Mouse (Mus musculus) heart, embryonic 16.5 days (tissue): ENCODE measurements at regions not wholly inside any gene's neighbourhood (a gene's known extent, or its start where the extent isn't known, plus 50 kb on each side); places are given as distances from the start of the nearest gene placed in this dataset.

Experiments
- ATAC-seq: fragments of 200-750 bp; cut with Nextera tagmentation; replicated peaks from 2 replicates; pipeline ENCODE4 v1.8.0; 2017; ENCODE audit warnings: moderate number of reproducible peaks; ENCODE audit not compliant: insufficient read depth, low FRiP score; ENCODE audit errors: extremely low read depth
- H3K27ac ChIP-seq: fragments of 300-500 bp; sonication (generic); 2 replicates; pipeline ENCODE4 v1.5.1; 2014; ENCODE audit warnings: mild to moderate bottlenecking, low read length, control low read depth, moderate library complexity
- H3K27me3 ChIP-seq: fragments of 300-500 bp; sonication (generic); 2 replicates; pipeline ENCODE4 v1.6.1; 2014; ENCODE audit warnings: low read length, mixed read lengths; ENCODE audit not compliant: control insufficient read depth, insufficient read depth
- H3K36me3 ChIP-seq: fragments of 300-500 bp; sonication (generic); 2 replicates; pipeline ENCODE4 v1.6.1; 2014; ENCODE audit not compliant: control insufficient read depth, insufficient read depth
- H3K4me1 ChIP-seq: fragments of 300-500 bp; sonication (generic); 2 replicates; pipeline ENCODE4 v1.6.1; 2014; ENCODE audit warnings: low read length, mixed read lengths; ENCODE audit not compliant: control insufficient read depth, insufficient read depth
- H3K4me2 ChIP-seq: fragments of 300-500 bp; sonication (generic); 2 replicates; pipeline ENCODE4 v1.6.1; 2014; ENCODE audit warnings: low read depth, mild to moderate bottlenecking, control low read depth, low read length
- H3K4me3 ChIP-seq: fragments of 300-500 bp; sonication (generic); 2 replicates; pipeline ENCODE4 v1.5.1; 2014; ENCODE audit warnings: mild to moderate bottlenecking, control low read depth, low read length
- H3K9ac ChIP-seq: fragments of 300-500 bp; sonication (generic); 2 replicates; pipeline ENCODE4 v1.6.1; 2014; ENCODE audit warnings: low read length, control low read depth
- H3K9me3 ChIP-seq: fragments of 300-500 bp; sonication (generic); replicated peaks from 2 replicates; pipeline ENCODE4 v1.6.1; 2016; ENCODE audit warnings: low read length; ENCODE audit not compliant: control insufficient read depth
- WGBS: fragments of 180-500 bp; shearing (Covaris S2); extraction: QIAGEN DNeasy Blood & Tissue Kit; methylation state at CpG from one replicate; pipeline ENCODE4 v1.1.7; 2014; 5-methylcytosine and 5-hydroxymethylcytosine counted together

DNA sequence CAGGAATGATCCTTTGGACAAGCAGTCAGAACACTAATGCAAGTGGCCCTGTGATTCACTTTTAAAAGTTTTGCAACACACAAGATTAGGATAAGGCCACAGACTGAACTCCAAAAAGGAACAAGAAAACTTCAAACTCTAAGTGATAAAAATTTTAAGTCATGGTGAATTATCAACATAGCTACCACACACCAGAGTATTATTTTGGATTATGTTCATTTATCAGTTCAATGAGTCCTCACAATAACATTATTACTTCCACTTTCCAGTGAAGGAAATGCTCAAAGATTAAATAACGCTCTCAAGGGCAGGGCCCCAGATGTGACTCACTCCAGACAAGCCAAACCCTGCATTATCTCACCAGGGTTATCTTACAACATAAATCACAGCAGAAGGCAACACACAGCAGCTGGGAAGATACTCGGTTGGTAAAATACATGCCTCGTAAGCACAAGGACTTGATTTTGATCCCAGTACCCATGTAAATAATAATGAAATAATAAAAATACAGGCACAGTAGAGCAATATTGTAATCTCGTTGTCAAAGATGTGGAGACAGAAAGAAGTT lies 158.8 kb upstream of the Gorab start:
- no peaks in the 10 kb centered on the region for H3K9me3 ChIP-seq
- no peaks in the 10 kb centered on the region for H3K27me3 ChIP-seq
- no peak overlapping the region for H3K9ac ChIP-seq
- no peak overlapping the region for H3K4me3 ChIP-seq
- 24% methylated on average over 4 of the region's 4 CpGs for WGBS
- ATAC-seq: no peak
- H3K4me1 ChIP-seq: no peaks in the 10 kb centered on the region
- no peaks in the 10 kb centered on the region for H3K36me3 ChIP-seq
- no peak overlapping the region for H3K4me2 ChIP-seq
- H3K27ac ChIP-seq: no peak overlapping the region

DNA sequence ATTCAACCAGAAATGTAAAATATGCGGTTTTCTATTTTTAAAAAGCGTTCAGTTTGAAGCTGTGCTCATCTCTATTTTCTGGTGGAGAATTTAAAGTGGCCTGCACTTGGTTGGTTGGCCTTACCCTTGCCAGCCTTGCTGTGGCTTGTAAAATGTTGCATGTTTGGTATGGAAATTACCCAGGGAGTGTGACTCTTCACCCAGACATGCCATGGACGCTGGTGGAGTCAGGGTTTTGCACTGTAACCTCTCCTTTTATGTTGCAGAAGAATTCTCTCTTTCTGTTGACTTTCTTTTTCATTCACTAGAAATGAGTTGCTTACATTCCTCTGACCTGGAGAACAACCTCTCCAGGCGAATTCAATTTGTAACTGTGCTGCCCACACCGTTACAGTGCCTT lies 157.5 kb upstream of the Gorab start:
- Histone ChIP-seq H3K4me3 (no peak overlapping the region), H3K9me3 (no peaks in the 10 kb centered on the region), H3K36me3 (no peaks in the 10 kb centered on the region), H3K27ac (no peak overlapping the region), H3K4me1 (no peaks in the 10 kb centered on the region), H3K4me2 (no peak overlapping the region), H3K27me3 (no peaks in the 10 kb centered on the region), H3K9ac (no peak overlapping the region)
- 65% methylated on average over 5 of the region's 5 CpGs for WGBS
- ATAC-seq: no peak

DNA sequence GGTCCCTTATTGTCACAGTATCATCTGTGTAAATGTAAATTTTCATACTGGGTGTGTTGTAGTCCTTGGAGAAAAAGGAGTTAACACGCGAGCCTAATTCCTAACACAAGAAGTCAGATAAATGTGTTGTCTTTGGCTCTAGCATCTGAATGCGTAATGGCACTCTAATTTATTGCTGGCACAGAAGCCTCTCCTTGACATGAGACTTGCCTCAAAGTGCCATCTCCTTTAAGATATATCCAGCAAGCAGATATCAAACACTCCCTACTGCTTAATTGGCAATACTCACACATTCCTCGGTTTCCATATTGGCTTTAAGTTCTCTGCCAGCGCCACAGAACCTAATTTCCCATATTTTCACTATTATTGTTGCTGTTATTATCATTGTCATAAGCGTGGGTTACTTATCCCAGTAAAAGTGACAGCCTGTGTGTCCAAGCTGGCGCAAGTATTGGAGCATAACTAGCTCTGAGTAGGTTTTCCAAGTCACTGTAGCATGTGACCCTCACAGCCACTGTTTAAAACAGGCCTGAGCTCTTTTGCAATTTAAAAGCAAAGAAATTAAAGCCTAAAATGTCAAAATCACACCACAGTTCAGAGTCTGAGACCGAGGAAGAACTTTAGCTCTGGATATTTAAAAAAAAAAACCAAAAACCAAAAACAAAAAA lies 156.9 kb upstream of the Gorab start:
- no peaks in the 10 kb centered on the region for H3K27me3 ChIP-seq
- no peak overlapping the region for H3K4me3 ChIP-seq
- no peaks in the 10 kb centered on the region for H3K9me3 ChIP-seq
- no peak overlapping the region for H3K9ac ChIP-seq
- H3K27ac ChIP-seq: no peak overlapping the region
- no peaks in the 10 kb centered on the region for H3K36me3 ChIP-seq
- H3K4me2 ChIP-seq: no peak overlapping the region
- 64% methylated on average over 8 of the region's 8 CpGs for WGBS
- ATAC-seq: no peak
- H3K4me1 ChIP-seq: no peaks in the 10 kb centered on the region

DNA sequence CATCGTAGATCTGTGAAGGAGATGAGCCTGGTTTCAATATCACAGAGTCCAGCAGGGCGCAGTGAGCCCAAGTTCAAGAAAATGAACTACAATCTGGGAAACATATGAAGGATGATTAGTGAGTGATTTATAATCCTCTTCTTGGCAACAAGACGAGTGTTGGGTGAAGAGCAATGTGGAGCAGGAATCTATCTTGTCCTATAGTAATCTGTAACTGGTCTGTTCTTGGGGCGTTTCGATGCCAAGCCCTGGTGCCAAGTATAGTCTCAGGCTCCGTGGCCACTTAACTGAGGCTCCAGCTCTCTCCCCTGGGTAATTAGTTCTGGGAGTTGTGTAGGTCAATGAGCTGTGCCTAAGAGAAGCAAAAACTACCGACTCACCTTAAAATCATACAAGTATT lies 154.4 kb upstream of the Gorab start:
- H3K9ac ChIP-seq: no peak overlapping the region
- no peak for ATAC-seq
- 77% methylated on average over 7 of the region's 7 CpGs for WGBS
- no peak overlapping the region for H3K4me3 ChIP-seq
- H3K4me2 ChIP-seq: no peak overlapping the region
- no peak overlapping the region for H3K27ac ChIP-seq
- no peaks in the 10 kb centered on the region for H3K36me3 ChIP-seq
- no peaks in the 10 kb centered on the region for H3K4me1 ChIP-seq
- no peaks in the 10 kb centered on the region for H3K9me3 ChIP-seq
- H3K27me3 ChIP-seq: no peaks in the 10 kb centered on the region

DNA sequence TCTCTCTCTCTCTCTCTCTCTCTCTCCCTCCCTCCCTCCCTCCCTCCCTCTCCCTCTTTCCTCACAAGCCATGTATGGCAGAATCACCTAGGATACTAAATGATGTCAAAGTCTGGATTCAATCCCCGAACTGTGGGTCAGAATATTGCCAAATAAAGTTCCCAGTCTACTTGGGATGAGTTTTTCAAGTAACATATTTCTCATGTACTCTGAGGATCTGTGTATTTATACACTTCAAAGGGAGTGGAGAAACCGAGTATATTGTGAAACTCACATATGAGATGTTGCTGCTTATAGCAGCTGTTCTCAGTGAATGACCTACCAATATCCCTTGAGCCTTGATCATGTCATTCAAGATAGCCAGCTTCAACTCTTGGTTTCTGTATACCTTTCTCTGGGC lies 151.7 kb upstream of the Gorab start:
- ATAC-seq: no peak
- 59% methylated on average over 2 of the region's 2 CpGs for WGBS

DNA sequence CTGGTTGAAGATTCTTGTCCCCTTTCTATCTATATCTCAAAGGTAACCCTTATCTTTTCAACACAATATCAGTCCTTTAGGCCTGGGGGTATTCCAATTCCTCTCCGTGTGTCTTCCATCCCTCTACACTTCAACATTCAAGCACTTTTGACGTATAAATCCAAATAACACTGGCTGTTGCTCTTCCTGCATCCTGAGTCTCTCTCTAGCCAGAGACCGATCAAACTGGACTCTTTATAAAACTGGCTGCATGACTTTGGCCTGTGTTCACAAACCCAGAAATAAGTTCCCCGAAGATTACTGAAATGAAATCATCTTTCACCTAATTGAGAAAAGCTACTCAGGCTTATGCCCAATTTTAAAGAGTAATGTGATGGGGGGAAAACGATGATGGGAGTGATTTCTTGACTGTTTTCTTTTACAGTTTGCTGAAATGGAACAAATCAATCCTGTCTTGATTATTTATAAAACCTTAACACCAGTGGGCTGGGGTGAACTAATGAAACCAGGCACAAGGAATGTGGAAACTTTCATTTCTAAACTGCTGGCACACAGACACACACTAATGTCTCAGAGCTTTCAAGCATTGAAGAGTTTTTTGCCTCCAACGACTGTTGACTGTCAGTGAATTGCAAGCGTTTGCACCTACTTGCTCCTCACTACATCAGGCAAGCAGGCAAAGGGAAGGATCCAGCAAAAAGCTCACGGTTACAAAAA lies 135.5 kb upstream of the Gorab start:
- H3K4me1 ChIP-seq: no peaks in the 10 kb centered on the region
- no peak overlapping the region for H3K4me3 ChIP-seq
- ATAC-seq: no peak
- no peaks in the 10 kb centered on the region for H3K9me3 ChIP-seq
- H3K9ac ChIP-seq: no peak overlapping the region
- no peaks in the 10 kb centered on the region for H3K27me3 ChIP-seq
- H3K27ac ChIP-seq: no peak overlapping the region
- H3K4me2 ChIP-seq: no peak overlapping the region
- H3K36me3 ChIP-seq: no peaks in the 10 kb centered on the region
- WGBS: 64% methylated on average over 8 of the region's 8 CpGs

More for the DNA sequence above, 151.7 kb upstream of the Gorab start:
- no peaks in the 10 kb centered on the region for H3K4me1 ChIP-seq
- H3K4me2 ChIP-seq: no peak overlapping the region
- no peak overlapping the region for H3K9ac ChIP-seq
- H3K27ac ChIP-seq: no peak overlapping the region
- H3K36me3 ChIP-seq: no peaks in the 10 kb centered on the region
- no peak overlapping the region for H3K4me3 ChIP-seq
- no peaks in the 10 kb centered on the region for H3K9me3 ChIP-seq
- no peaks in the 10 kb centered on the region for H3K27me3 ChIP-seq

DNA sequence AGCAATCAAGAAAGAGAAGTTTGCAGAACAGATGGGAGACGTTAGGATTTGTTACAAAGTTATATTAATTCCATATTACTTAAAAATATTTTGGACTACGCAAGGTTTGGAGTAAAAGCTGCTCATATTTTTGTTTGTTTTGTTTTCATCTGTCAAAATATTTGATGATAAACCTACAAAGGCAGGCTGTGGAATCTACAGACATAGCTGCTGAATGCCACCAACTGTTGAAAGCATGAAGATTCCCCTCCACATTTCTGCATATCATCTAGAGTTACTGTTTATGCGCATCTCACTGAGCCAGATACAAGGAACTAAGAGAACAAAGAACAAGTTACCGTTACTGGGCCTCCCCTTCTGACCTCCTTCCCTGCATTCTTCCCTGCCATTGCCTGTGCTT lies 127.1 kb upstream of the Gorab start:
- H3K36me3 ChIP-seq: no peaks in the 10 kb centered on the region
- H3K4me1 ChIP-seq: no peaks in the 10 kb centered on the region
- WGBS: 78% methylated on average over 4 of the region's 4 CpGs
- H3K27me3 ChIP-seq: no peaks in the 10 kb centered on the region
- ATAC-seq: no peak
- no peaks in the 10 kb centered on the region for H3K9me3 ChIP-seq
- no peak overlapping the region for H3K4me2 ChIP-seq
- H3K9ac ChIP-seq: no peak overlapping the region
- no peak overlapping the region for H3K27ac ChIP-seq
- H3K4me3 ChIP-seq: no peak overlapping the region

DNA sequence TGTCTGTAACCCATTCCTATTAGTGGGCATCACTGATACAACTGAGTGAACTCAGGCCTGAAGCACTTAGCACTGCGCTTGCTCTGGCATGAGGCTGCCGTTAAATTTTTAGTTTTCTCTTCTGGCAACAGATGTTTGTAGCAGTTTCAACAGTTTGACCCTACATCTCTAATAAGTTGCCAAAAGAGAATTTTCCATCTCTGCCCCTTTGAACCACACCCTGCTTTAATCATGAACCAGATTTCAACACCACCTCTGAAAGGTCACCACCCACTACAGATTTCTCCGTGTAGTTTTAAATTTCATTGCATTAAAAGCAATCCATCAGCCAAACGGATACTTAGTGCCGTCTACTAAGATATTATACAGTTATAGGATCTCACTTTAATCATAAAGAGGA lies 114.5 kb upstream of the Gorab start:
- H3K4me3 ChIP-seq: no peak overlapping the region
- ATAC-seq: no peak
- 57% methylated on average over 5 of the region's 5 CpGs for WGBS
- H3K4me2 ChIP-seq: no peak overlapping the region
- H3K9me3 ChIP-seq: no peaks in the 10 kb centered on the region
- no peak overlapping the region for H3K27ac ChIP-seq
- H3K9ac ChIP-seq: no peak overlapping the region
- no peaks in the 10 kb centered on the region for H3K36me3 ChIP-seq
- no peaks in the 10 kb centered on the region for H3K27me3 ChIP-seq
- H3K4me1 ChIP-seq: no peaks in the 10 kb centered on the region

DNA sequence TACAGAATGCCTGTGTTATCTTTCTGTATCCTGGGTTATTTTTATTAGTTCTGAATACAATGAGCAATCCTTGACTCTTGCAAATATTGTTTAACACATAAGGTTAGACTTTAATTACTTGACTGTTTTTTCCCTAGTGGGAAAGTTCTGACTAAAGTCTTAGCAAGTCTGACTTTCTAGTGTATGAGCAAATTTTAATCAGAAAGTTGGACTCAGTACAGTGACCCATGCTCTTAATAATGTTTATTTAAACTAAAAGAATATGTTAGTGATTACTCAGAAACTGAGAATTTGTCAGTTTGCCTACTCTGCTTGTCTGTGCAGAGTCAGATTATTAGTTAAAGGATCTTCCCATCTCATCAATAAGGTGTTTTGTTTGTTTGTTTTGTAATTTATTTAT lies 109.4 kb upstream of the Gorab start:
- no peaks in the 10 kb centered on the region for H3K4me1 ChIP-seq
- H3K27me3 ChIP-seq: no peaks in the 10 kb centered on the region
- no peak overlapping the region for H3K27ac ChIP-seq
- no peak for ATAC-seq
- H3K9ac ChIP-seq: no peak overlapping the region
- no peak overlapping the region for H3K4me2 ChIP-seq
- no peaks in the 10 kb centered on the region for H3K9me3 ChIP-seq
- H3K36me3 ChIP-seq: no peaks in the 10 kb centered on the region
- no peak overlapping the region for H3K4me3 ChIP-seq
